Mouse (Mus musculus) brain, embryonic 14.5 days (tissue): ENCODE measurements around the gene Ice2. TPM values are rescaled to one million over a fixed set of nuclear protein-coding genes. Genes with fewer than 3 reads are reported as not detected.

Experiments used
- DNase-seq: peaks from one replicate; pipeline ENCODE4 v3.0.0-alpha.2; 2011; ENCODE audit warnings: low read depth
- CTCF ChIP-seq: fragments of 200-500 bp; IDR thresholded peaks from 2 replicates; pipeline ENCODE4 v1.5.1; 2012; ENCODE audit warnings: inconsistent platforms, mild to moderate bottlenecking, moderate library complexity, borderline replicate concordance; ENCODE audit not compliant: insufficient read depth, insufficient read length; ENCODE audit errors: extremely low read depth
- POLR2A ChIP-seq: fragments of 200-500 bp; IDR thresholded peaks from 2 replicates; pipeline ENCODE4 v1.6.1; 2012; ENCODE audit warnings: mild to moderate bottlenecking, inconsistent platforms, borderline replicate concordance; ENCODE audit not compliant: poor library complexity, insufficient read depth, insufficient read length, severe bottlenecking; ENCODE audit errors: extremely low read depth
- polyA plus RNA-seq: library from polyadenylated mRNA; depleted of rRNA; stranded (reverse); fragments of >200 nt; gene quantifications from 2 replicates; pipeline ENCODE4 v1.2.3, GENCODE M21; 2012

Gene Ice2
- polyA plus RNA-seq, 1 experiment, result 9.2 TPM

DNA sequence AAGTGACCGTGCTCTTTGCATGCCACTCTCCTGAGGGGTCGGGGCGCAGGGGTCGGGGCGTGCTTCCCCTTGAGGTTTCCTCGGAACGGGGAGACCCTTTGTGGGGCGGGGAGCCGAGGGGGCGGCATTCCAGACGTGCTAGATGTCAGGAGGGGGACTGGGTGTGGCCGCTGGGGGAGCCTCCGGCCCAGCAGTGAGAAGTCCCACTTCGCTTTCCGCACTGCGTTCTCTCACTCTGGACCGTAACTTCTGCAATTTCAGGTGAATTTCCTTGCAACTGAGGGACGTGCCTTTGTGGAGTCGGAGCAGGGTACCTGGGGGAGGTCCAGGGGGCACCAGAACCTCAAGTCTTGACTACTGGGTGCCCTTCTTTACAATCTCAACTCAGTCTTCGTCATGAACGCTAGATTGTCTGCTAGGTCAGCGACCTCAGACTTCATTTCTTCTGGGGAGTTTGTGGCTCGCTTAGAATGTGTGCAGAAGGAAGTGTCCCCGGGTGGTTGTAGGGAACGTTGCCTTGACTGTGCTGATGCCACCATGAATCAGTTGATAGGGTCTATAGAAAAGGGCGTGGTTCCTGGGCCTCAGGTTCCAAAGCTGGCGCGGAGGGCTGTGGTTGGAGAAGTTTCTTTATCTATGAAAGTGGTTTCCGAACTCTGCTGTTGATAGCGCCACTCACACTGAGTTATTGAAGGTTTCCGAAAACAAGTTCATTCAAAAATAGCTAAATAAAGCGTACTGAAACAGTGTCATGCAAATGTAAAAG lies 56.4 kb downstream of the Ice2 start:
- no peak for TF ChIP-seq POLR2A
- no peak for TF ChIP-seq CTCF
- DNase-seq, result peak; percentile 19

DNA sequence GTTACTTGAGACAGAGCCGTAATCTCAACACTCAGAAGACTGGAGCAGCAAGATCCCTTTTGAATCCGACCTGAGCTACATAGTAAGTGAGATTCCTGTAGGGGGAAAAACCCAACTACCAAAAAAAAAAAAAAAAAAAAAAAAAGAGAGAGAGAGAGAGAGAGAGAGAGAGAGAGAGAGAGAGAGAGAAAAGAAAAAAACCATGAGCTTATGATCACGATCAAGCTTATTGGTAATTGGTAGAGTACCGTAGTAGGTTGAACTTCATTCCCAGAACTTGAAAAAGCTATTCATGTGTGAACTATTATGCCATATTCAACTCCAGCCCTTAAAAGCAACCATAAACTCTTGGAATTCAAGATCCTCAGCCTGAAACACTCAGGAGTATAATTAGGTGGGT lies 57.0 kb downstream of the Ice2 start:
- no peak for DNase-seq
- TF ChIP-seq CTCF (no peak), POLR2A (no peak)

DNA sequence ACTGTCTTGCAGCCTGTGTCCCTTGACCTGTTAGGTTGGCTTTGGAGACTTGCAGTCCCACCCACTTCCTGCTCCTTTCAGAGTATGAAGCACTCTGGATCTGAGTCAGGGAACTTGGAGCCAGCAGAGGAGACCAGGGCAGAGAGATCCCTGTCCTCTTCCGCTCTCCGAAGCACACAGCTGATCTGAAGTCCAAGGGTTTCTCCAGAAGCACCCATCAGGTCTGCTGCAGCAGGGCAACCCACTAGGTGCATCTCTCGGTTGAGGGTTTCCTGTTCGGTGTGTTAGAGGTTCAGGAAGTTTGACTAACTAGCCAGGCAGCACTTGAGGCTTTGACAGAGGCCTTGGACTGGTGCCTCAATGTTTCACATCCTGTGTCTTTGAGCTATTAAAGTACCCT lies 57.7 kb downstream of the Ice2 start:
- TF ChIP-seq POLR2A (no peak), CTCF (no peak)
- DNase-seq, result no peak

DNA sequence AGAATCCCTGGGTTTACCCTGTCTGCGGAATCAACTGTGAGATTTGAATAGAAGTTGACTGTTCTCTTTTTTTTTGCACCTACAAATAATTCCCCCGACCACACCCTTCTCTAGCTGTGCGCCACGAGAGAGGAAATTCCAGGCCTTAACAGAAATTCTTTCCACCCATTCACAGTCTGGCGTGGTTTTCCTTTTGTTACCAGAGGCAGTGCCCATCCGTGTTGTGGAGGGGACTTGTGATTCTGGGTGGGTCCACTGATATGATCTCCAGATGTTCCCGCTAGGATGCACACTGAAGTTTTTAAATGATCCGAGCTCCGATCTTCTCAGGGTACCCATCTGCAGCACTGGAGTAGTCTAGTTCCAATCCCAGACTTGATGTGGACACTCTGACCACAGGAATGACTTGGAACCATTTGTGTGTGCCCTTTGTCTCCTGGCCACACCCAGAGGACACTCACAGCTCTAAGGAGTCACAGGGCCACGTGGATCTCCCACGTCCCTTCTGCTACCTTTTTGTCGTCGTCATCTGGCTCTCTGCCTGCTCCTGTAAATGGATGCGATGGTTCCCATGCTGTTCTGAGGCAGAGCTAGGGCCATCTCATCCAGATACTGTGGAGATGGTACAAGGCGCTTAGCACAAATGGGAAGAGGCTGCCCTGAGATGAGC lies 58.8 kb downstream of the Ice2 start:
- no peak for DNase-seq
- TF ChIP-seq CTCF (no peak), POLR2A (no peak)

DNA sequence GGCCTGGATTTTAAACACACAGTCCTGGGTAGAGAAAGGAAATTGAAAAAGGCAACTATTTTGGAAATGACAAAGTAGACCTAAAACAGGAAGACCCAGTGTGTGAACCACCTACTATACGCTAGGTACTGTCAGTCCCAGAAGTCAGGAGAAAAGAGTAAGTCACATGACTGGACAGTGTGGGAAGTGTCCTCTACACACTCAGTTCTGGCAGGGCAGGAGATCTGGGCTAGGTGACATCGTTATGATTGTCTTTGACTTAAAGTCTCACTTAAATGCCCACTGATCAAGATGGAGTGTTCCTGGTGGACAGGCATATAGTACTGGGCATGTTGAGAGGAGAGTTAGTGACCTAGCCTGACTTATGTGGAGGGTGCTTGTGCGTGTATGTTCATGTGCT lies 59.4 kb downstream of the Ice2 start:
- TF ChIP-seq CTCF, result no peak
- TF ChIP-seq POLR2A, result no peak
- DNase-seq, result no peak

DNA sequence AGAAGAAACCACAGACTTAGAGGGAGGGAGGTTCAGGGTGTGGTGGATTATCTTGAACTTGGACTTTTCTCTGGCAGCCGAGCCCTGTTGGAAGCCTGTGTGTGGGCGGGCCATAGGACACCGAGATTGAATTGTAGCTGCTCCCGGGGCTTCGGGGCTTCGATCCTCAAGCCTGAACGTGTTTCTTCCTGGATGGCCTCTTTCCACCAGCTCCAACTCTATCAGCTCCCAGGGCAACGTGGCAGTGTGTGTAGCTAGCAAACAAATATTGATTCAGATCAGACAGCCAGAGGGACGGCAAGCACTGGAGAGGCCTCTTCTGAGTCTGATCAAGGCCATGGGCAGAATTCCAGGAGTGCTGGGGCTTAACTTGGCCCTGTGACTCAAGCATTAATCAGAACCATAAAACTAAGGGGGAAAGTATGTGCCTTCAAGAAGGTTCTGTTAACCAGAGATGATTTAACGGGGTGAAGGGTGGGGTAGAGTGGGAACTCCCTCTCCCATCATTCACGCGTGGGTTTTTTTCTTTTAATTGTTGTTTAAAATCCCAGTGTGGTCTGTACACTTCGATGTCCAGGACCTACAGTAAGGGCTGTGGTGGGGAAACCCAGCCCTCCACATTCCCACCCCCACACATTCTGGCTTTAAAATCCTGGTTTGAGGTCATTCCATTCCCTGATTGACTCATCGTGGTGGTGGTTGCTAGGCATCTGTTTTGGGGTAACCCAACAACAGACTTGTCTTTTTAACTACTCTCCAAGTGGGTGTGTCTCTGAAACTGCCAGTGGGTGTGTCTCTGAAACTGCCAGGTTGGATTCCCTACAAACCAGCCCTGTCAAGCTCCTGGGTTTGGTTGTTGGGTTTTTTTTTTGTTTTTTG lies 60.3 kb downstream of the Ice2 start:
- TF ChIP-seq CTCF (no peak), POLR2A (no peak)
- peak; percentile 65 for DNase-seq

DNA sequence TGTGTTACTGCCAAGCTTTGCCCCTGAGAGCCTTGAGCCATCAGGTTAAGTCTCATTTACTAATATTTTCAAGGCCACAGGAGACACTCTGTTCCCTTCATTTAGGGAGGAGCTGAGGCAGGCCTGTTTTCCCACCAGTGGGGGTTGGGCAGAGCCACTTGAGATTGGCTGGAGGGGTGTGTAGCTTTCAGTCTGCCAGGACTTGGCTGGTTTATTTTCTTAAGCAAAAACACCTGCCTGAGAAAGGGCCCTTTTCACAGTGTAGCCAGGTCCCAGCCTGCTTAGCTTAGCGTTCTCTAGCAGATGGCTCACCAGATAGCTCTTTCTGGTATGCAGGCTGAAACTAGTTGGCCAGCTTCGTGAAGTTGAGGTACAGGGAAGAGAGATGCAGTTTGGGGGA lies 61.3 kb downstream of the Ice2 start:
- TF ChIP-seq POLR2A, result no peak
- no peak for TF ChIP-seq CTCF
- DNase-seq, result peak; percentile 50

DNA sequence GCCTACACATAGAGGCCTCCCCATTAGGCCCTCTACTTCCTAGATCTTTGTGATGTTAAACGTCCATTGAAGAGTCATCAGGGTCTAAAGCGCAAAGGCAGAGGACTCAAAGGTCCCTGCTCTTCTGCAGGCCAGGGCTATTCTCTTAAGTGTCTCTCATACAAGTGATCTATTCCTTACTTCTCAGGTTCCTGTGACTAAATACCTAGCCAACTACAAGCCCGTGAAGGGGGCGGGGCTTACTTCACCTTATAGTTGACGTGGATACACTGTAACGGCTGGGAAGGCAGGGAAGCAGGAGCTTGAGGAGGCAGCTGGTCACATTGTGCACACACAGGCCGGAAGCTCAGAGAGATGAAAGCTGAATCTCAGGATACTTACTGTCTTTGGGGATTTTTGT lies 62.2 kb downstream of the Ice2 start:
- DNase-seq, result no peak
- TF ChIP-seq CTCF, result no peak
- TF ChIP-seq POLR2A, result no peak

DNA sequence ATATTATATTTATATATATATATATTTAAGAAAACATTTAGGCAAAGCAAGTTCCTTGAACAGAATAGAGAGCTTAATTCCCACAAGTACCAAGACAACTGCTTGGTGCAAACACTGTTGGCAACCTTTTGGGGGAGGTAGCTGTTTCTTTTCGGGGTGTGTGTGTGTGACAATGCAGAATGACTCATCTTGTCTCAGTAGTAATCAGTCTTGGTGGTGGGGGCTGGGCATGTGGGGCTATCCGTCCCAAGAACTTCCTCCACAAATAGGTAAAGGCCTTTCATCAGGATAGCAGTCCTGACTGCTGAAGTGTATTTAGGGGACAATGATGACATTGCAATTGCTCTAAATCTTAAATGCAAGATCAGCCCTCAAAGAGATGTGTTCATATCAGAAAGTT lies 65.3 kb downstream of the Ice2 start:
- DNase-seq, result no peak
- TF ChIP-seq CTCF, result no peak
- TF ChIP-seq POLR2A, result no peak

DNA sequence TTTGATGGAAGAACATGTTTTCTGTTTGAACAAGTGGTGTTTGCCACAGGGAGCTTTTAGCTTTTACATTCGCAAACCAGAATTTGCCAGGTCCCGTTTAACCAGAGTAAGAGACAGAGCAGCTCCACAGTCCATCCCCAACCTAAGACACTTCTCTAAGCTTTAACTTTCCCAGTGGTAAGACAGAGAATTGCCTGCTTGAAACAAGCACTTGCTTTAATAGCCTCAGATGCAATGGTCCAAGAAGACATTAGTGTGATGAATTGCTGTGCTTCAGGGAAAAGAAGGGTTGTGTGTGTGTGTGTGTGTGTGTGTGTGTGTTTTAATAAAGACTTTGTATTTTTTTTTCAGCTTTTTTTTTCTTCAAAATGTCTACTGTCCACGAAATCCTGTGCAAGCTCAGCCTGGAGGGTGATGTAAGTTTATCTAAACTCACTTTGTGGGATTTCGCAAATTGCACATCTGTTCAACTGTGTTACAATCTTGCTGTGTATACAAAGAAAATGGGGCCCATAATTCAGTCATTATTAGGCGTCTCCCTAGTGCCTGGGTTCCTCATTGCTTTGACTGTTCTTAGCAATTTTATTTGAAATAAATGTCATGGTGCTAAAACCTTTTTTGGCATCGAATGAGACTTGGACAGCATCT lies 66.5 kb downstream of the Ice2 start:
- no peak for DNase-seq
- TF ChIP-seq POLR2A (no peak), CTCF (no peak)

DNA sequence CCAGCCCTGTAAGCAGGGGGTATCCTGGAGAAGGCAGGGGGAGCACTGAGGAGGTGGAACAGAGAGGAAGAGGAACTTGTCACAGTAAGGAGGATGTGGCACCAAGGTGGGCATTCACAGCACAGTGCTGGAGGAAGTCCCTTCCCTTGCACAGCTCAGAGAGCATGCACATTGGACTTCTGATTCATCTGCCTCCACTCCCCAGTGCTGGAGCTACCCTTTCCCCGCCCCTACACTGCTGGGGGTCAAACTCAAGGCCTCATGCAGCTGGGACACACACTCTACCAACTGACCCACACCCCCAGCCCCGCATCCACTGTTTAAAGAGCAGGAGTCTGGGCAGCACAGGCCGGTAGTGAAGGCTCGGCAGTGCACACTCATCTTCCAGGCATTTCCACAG lies 68.4 kb downstream of the Ice2 start:
- no peak for DNase-seq

More for the DNA sequence above, 68.4 kb downstream of the Ice2 start:
- TF ChIP-seq CTCF, result no peak
- TF ChIP-seq POLR2A, result no peak
